In genomic region chr17:12031203-12031942, GRCm38 (mm10) we compare ENCODE assay signal across 8 mouse cellular contexts.
DNase-seq lines count a peak whose midpoint lies in the region; ATAC-seq lines count a peak whose summit lies in the region.

No protein-coding gene starts in this region.

- under 1% methylated on average over 10 of the region's 10 CpGs for WGBS in embryonic facial prominence, embryonic 10.5 days
- 2% methylated on average over 10 of the region's 10 CpGs for WGBS in heart, embryonic 12.5 days
- 2% methylated on average over 10 of the region's 10 CpGs for WGBS in kidney, embryonic 16.5 days
- 1% methylated on average over 10 of the region's 10 CpGs for WGBS in midbrain, embryonic 16.5 days

- H3K27me3 ChIP-seq in embryonic facial prominence, embryonic 10.5 days (replicated peaks; ENCODE audit: low read depth, poor library complexity, severe bottlenecking), result peaks cover 35% of the 10 kb centered on the region
- H3K27me3 ChIP-seq in heart, embryonic 12.5 days (replicated peaks), result peaks cover 30% of the 10 kb centered on the region
- no peaks in the 10 kb centered on the region; the same call in 1 of the 2 replicates for H3K27me3 ChIP-seq in kidney, embryonic 16.5 days (ENCODE audit: insufficient read depth, low read length)
- no peaks in the 10 kb centered on the region for H3K27me3 ChIP-seq in midbrain, embryonic 16.5 days (ENCODE audit: control insufficient read depth, insufficient read depth, low read depth, low read length)

- peak overlapping the region; percentile 53 for H3K4me2 ChIP-seq in heart, embryonic 12.5 days
- H3K4me2 ChIP-seq in kidney, embryonic 16.5 days (replicated peaks; ENCODE audit: low read depth, low read length), result peak overlapping the region; percentile 43
- H3K4me2 ChIP-seq in midbrain, embryonic 16.5 days (ENCODE audit: low read length), result peak overlapping the region; percentile 43

- H3K4me3 ChIP-seq in embryonic facial prominence, embryonic 10.5 days, result peak overlapping the region; percentile 37; the same call in 1 of the 2 replicates
- H3K4me3 ChIP-seq in heart, embryonic 12.5 days, result peak overlapping the region; percentile 6; the same call in 1 of the 2 replicates
- H3K4me3 ChIP-seq in kidney, embryonic 16.5 days (ENCODE audit: low read length), result no peak overlapping the region
- no peak overlapping the region for H3K4me3 ChIP-seq in midbrain, embryonic 16.5 days (ENCODE audit: low read depth, low read length)

- H3K27ac ChIP-seq in embryonic facial prominence, embryonic 10.5 days (replicated peaks), result peak overlapping the region; percentile 74
- H3K27ac ChIP-seq in heart, embryonic 12.5 days (ENCODE audit: poor library complexity, severe bottlenecking), result no peak overlapping the region
- no peak overlapping the region for H3K27ac ChIP-seq in kidney, embryonic 16.5 days (ENCODE audit: low read length)
- no peak overlapping the region for H3K27ac ChIP-seq in midbrain, embryonic 16.5 days (ENCODE audit: low read length)

- DNase-seq in A20 (ENCODE audit: low read depth, low spot score) (peak; percentile 75), liver (peak; percentile 78)
- peak; percentile 63 for DNase-seq in adrenal gland, adult 2 months
- peak; percentile 82 for DNase-seq in embryonic facial prominence, embryonic 10.5 days (ENCODE audit: low spot score)
- peak; percentile 56 for DNase-seq in telencephalon, adult 2 months (ENCODE audit: low read depth, low spot score)

- H3K36me3 ChIP-seq in embryonic facial prominence, embryonic 10.5 days (replicated peaks), result no peaks in the 10 kb centered on the region
- no peaks in the 10 kb centered on the region for H3K36me3 ChIP-seq in heart, embryonic 12.5 days
- H3K36me3 ChIP-seq in kidney, embryonic 16.5 days (ENCODE audit: insufficient read depth, low read length), result no peaks in the 10 kb centered on the region
- no peaks in the 10 kb centered on the region for H3K36me3 ChIP-seq in midbrain, embryonic 16.5 days (ENCODE audit: control insufficient read depth, insufficient read depth, low read length)

- no peak for ATAC-seq in heart, embryonic 12.5 days (ENCODE audit: insufficient number of reproducible peaks, low FRiP score)
- ATAC-seq in kidney, embryonic 16.5 days (ENCODE audit: low FRiP score, low TSS enrichment), result peak; percentile 23; the same call in 1 of the 2 replicates
- ATAC-seq in midbrain, embryonic 16.5 days, result peak; percentile 52

- no peak overlapping the region for H3K9ac ChIP-seq in heart, embryonic 12.5 days
- H3K9ac ChIP-seq in kidney, embryonic 16.5 days (replicated peaks; ENCODE audit: low read length), result no peak overlapping the region
- H3K9ac ChIP-seq in midbrain, embryonic 16.5 days (ENCODE audit: low read depth, low read length), result no peak overlapping the region

- H3K9me3 ChIP-seq in embryonic facial prominence, embryonic 10.5 days, result no peaks in the 10 kb centered on the region
- H3K9me3 ChIP-seq in heart, embryonic 12.5 days (replicated peaks), result no peaks in the 10 kb centered on the region
- H3K9me3 ChIP-seq in kidney, embryonic 16.5 days (ENCODE audit: low read length), result no peaks in the 10 kb centered on the region
- no peaks in the 10 kb centered on the region for H3K9me3 ChIP-seq in midbrain, embryonic 16.5 days (replicated peaks; ENCODE audit: control insufficient read depth, low read length, poor library complexity, severe bottlenecking)

- peaks cover 28% of the 10 kb centered on the region for H3K4me1 ChIP-seq in embryonic facial prominence, embryonic 10.5 days
- peaks cover 24% of the 10 kb centered on the region for H3K4me1 ChIP-seq in heart, embryonic 12.5 days (replicated peaks)
- H3K4me1 ChIP-seq in kidney, embryonic 16.5 days (ENCODE audit: insufficient read depth, low read length), result peaks cover 27% of the 10 kb centered on the region
- H3K4me1 ChIP-seq in midbrain, embryonic 16.5 days (ENCODE audit: control insufficient read depth, insufficient read depth, low read length), result peaks cover 23% of the 10 kb centered on the region

Comparison
In these comparisons a context has a peak if more than half of its experiments do, and no peak if none do; other contexts are left out.
1. H3K4me3 ChIP-seq: peak in embryonic facial prominence, embryonic 10.5 days (single experiment) and heart, embryonic 12.5 days (single experiment); none in kidney, embryonic 16.5 days (single experiment) and midbrain, embryonic 16.5 days (single experiment).
2. Peak in every context shown above with its lines, with median percentiles within 50 percentile points of each other: DNase-seq and H3K4me2 ChIP-seq.